Mouse (Mus musculus) spleen, adult 12 weeks (tissue): ENCODE results near the gene Tktl1.
"Not testable (repeated sequence)": the region's sequence is repeated elsewhere in the genome, so short reads cannot be mapped to it uniquely, and the experiment has no call there.

ENCODE experiments used
- DNase-seq: peaks from one replicate; pipeline ENCODE4 v3.0.0; 2022; ENCODE audit warnings: low spot score

The Tktl1 gene

GRCm38 (mm10) chrX:74176959-74177358 lies at the start of gene Tktl1:
Tktl1 (plus strand) TSS chrX:74177259.
- DNase-seq, result no peak

- DNase-seq, result not testable (repeated sequence)
Observed at GRCm38 (mm10) chrX:74135263-74135662, 41.8 kb upstream of the Tktl1 start, which contains the start of gene Mecp2. Mecp2 (minus strand) TSS chrX:74135363.

GRCm38 (mm10) chrX:74167738-74168137 lies 9.3 kb upstream of the Tktl1 start, which contains the start of gene Tex28:
Tex28 (minus strand) TSS chrX:74167838.
- no peak for DNase-seq

GRCm38 (mm10) chrX:74203556-74203955 lies 26.5 kb downstream of the Tktl1 start:
- DNase-seq, result no peak

- DNase-seq, result no peak
Observed at GRCm38 (mm10) chrX:74218496-74218895, 41.4 kb downstream of the Tktl1 start.

GRCm38 (mm10) chrX:74219449-74219848 lies 42.4 kb downstream of the Tktl1 start:
- DNase-seq, result no peak

- not testable (repeated sequence) for DNase-seq
Observed at GRCm38 (mm10) chrX:74220099-74220498, 43.0 kb downstream of the Tktl1 start.

GRCm38 (mm10) chrX:74230038-74230437 lies 53.0 kb downstream of the Tktl1 start:
- DNase-seq, result no peak

GRCm38 (mm10) chrX:74233196-74233595 lies 56.1 kb downstream of the Tktl1 start:
- no peak for DNase-seq

GRCm38 (mm10) chrX:74240332-74240731 lies 63.3 kb downstream of the Tktl1 start:
- no peak for DNase-seq

- no peak for DNase-seq
Observed at GRCm38 (mm10) chrX:74243396-74243795, 66.3 kb downstream of the Tktl1 start.

- DNase-seq, result peak; percentile 53
Observed at GRCm38 (mm10) chrX:74243807-74244206, 66.7 kb downstream of the Tktl1 start.

GRCm38 (mm10) chrX:74244614-74245083 lies 67.6 kb downstream of the Tktl1 start:
- DNase-seq, result no peak

- DNase-seq, result no peak
Observed at GRCm38 (mm10) chrX:74245107-74245506, 68.0 kb downstream of the Tktl1 start.

GRCm38 (mm10) chrX:74245687-74246086 lies 68.6 kb downstream of the Tktl1 start:
- DNase-seq, result peak; percentile 31

GRCm38 (mm10) chrX:74246213-74246681 lies 69.2 kb downstream of the Tktl1 start:
- peak; percentile 65 for DNase-seq

- DNase-seq, result peak; percentile 18
Observed at GRCm38 (mm10) chrX:74246693-74247092, 69.6 kb downstream of the Tktl1 start.

GRCm38 (mm10) chrX:74248651-74249050 lies 71.6 kb downstream of the Tktl1 start:
- peak; percentile 25 for DNase-seq

- peak; percentile 29 for DNase-seq
Observed at GRCm38 (mm10) chrX:74249615-74250014, 72.6 kb downstream of the Tktl1 start, which contains the start of gene Flna. Flna (minus strand) TSS chrX:74249820.

- peak; percentile 82 for DNase-seq
Observed at GRCm38 (mm10) chrX:74254153-74254887, 77.3 kb downstream of the Tktl1 start, which contains the start of gene Emd. Emd (plus strand) TSS chrX:74254687.

GRCm38 (mm10) chrX:74254888-74255565 lies 78.0 kb downstream of the Tktl1 start:
- no peak for DNase-seq

GRCm38 (mm10) chrX:74257746-74258145 lies 80.7 kb downstream of the Tktl1 start:
- DNase-seq, result no peak
